Mouse (Mus musculus): ENCODE results near the gene Kif2a.

- TF ChIP-seq MAZ (IDR thresholded peaks at IDR 0.05; ENCODE audit: low read depth, low read length) (no peak), CTCF (IDR thresholded peaks at IDR 0.05 in 2 of 3, conservative IDR thresholded peaks at IDR 0.05 in 1 of 3; ENCODE audit: control insufficient read depth in 1 of 3, insufficient read depth in 1 of 3, low read depth in 2 of 3, low read length in 3 of 3, poor library complexity in 1 of 3, severe bottlenecking in 1 of 3) (no peak), POLR2A (IDR thresholded peaks at IDR 0.05; ENCODE audit: control insufficient read depth in 1 of 2, insufficient read depth in 1 of 2, low read depth in 1 of 2, low read length in 2 of 2, poor library complexity in 1 of 2) (peak; percentile 53 to 67; a peak in 2 of 4 replicates)
Measured at GRCm38 (mm10) chr13:107022266-107023171, 593 bp upstream of the Kif2a start.

All from MEL (cell line).